Mouse (Mus musculus) cerebellum, adult 8-10 months (tissue): ENCODE data around the gene F3.
A peak's percentile ranks its signal among the peaks of the same experiment; 100 is the strongest.

ENCODE experiments used
- DNase-seq: peaks from one replicate; pipeline ENCODE4 v3.0.0; 2022

Gene F3

DNA sequence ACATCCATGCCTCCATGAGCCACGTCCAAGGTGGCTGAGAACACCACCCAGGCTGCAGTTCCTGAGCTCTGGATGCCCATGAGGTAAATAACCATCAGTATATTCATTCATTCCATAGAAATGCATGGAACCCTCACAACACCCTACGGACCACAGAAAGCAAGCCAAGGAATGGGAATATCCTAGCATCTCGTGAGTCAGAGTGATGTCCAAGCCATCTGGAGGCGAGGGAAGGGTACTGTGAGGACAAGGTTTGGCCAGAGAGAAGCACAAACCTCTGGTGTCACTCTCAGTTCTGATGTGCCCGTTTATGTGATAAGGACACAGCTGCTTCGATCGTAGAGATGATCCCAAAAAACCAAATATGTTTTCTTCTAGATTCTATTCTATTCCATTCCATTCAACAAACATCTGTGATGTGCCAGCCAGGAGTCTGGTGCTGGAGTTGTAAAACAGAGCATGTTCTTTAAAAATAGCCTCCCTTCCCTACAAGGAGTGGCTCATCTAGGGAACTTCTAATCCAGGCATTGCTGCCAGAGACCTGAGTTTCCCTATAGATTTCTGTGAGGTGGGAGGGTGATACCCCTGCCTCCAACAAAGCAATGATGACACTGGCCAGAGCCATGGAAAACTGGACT, 12.3 kb upstream of the F3 start:
- DNase-seq, result no peak

GRCm38 (mm10) chr3:121712222-121712621, 11.1 kb upstream of the F3 start:
- DNase-seq, result no peak

DNA sequence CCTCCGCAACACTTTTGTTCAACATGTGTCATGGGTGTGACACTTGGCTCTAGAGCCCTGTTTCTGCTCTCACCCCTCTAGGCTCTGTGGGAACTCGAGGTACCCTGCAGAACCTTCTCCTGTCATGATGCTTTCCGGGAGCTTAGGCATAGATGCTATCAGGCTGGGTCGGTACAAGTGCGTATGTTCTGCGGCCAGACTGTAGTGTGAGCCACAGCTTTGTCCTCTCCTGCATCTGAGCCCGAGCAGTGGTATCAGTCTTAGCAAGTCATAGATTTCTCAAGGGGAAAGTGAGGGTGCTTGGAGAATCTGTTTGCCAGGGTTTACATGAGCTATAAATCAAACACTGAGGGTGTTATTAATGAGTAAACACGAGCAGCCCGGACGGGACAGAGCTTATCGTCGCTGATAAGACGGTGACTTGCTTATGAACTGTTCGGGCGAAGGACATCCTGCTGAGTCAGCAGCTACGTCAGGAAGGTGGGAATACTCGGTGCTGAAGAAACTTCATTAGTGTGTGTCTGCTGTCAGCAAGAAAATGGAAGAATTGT, 10.1 kb upstream of the F3 start:
- no peak for DNase-seq

- DNase-seq, result no peak
These were observed 9.5 kb upstream of the F3 start for GRCm38 (mm10) chr3:121713816-121714215.

DNA sequence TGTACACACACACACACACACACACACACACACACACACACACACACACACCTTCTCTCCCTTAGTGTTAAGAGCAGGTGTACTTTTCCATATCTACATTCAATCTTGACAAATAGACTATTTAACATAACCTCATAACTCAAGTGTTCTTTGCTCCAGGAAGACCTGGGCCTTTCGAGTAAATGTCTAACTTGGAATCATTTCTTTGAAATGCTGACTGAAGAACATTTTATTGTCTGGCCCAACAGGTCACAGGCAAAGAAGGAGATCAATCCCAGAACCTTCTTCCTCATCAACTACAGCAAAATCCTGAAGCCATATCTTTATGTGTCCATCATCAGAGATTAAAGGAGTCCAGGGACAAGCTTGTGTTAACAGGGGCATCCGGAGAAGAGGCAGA, 8.9 kb upstream of the F3 start:
- DNase-seq, result no peak

- no peak for DNase-seq
These were observed 8.0 kb upstream of the F3 start for GRCm38 (mm10) chr3:121715336-121715735.

GRCm38 (mm10) chr3:121715741-121716459, 7.4 kb upstream of the F3 start:
- DNase-seq, result no peak

DNA sequence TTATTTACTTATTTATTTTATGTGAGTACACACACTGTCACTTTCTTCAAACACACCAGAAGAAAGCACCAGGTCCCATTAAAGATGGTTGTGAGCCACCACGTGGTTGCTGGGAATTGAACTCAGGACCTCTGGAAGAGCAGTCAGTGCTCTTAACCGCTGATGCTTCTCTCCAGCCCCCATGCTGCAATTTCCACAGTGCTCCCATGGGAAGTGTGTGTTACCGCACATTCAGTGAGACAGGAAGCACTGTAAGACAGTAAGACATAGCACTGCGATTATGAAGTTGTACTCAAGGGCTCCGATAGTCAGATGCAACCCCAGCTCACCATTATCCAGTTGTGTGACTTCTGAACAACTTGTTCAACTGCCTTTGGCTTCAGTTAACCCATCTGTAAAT, 6.9 kb upstream of the F3 start:
- no peak for DNase-seq

- DNase-seq, result no peak
These were observed 4.7 kb upstream of the F3 start for GRCm38 (mm10) chr3:121718679-121719078.

- no peak for DNase-seq
These were observed 3.6 kb upstream of the F3 start for GRCm38 (mm10) chr3:121719701-121720100.

DNA sequence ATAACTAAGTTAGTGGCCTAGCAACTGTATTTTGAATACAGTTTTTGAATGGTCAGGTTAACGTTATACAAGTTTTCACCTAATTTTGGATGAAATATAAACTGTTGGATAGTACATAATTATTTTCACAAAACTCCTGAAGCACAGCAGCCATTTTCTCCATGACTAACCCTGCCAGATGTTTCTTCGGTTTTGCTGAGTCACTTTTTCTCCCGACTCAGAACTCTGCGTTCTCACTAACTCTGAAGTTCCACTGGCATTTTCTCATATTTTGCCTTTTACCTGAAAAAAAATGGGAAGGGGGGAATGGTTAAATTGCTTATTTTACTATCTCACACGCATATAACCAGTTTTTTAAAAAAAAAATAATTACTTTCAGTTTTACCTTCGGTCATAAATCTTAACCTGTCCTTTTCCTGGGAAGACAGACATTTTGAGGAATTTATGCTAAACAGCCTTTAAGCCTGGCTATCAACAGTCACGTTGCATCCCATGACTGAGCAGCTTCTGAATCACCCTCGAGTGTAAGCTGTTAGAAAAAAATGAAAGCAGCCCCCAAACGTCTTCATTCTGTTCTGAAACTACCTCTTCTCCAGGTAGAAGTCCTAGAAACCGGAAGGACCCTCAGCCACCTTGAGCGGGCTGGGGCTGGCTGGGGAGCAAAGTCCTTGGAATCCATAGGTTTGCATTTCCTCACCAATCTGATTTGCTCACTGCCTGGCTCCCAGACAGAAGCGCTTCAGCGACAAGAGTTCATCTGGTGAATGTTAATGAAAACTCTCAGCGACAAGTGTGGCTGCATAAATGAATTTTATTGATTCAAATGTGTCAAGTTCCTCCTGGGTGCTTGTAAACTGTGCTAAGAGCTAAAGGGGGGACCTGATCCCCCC, 2.3 kb upstream of the F3 start:
- DNase-seq, result no peak

DNA sequence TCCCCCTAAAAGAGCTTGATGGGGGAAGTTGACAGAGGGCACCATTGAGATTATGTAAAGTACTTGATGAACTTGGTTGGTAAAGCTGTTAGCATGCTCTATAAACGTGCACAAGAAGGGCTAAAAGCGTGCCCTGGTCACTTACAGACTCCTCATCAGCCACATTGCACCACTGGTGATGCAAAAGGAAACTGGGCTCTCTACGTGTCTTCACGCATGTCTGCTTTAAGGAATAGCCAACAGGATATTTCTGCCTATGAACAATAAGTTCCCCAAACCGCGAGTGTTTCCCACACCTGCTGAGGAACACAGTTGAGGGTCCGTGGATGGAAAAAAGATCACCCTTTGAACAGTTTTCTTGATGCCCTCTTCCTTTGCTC, 1.7 kb upstream of the F3 start:
- DNase-seq, result no peak

DNA sequence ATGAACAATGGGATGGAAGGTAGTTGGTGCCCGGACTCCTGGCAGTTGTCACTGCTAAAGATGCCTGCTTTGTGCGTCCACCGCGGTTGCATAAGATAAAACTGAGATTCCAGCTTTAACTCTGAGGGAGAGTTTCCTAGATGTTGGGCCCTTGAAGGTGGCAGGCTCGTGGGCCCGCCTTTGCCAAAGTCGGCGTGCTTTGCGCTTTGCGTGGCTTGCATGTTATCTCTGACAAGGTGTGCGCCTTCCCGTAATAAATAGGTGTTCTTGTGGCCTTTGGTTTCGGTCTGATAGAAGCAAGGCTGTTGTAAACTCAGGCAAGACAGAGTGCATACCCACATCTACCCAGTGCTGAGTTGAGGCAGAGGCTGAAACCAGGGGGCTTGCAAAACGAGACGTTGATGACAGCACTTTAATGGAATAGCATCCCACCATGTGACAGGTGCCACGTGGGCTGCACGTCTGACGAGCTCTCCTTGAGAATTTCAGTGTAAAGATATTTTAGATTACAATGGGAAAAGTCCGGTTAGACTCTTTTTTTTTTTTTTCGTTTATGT, 709 bp downstream of the F3 start:
- no peak for DNase-seq

DNA sequence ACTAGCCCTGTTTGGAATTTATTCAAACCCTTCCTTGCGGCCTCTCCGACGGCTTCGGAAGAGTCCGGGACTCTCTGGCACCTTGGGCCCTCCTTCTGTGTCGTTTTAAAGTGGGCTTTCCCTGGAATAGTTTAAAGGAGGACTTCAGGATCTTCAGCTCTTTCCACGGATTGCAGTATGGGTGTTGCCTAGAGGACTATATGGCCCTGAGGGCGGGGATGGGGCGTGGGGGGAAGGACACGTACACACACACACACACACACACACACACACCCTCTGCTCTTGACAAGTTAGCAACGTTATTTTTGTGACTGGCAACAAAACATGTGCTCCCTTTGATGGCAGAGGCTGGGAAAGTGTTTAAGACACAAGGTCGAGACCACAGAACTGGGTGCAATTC, 1.2 kb downstream of the F3 start:
- DNase-seq, result no peak

GRCm38 (mm10) chr3:121725651-121726050, 2.3 kb downstream of the F3 start:
- no peak for DNase-seq

- DNase-seq, result no peak
These were observed 6.3 kb downstream of the F3 start for GRCm38 (mm10) chr3:121729678-121730077.

- DNase-seq, result no peak
These were observed 12.2 kb downstream of the F3 start for GRCm38 (mm10) chr3:121735542-121735941.

DNA sequence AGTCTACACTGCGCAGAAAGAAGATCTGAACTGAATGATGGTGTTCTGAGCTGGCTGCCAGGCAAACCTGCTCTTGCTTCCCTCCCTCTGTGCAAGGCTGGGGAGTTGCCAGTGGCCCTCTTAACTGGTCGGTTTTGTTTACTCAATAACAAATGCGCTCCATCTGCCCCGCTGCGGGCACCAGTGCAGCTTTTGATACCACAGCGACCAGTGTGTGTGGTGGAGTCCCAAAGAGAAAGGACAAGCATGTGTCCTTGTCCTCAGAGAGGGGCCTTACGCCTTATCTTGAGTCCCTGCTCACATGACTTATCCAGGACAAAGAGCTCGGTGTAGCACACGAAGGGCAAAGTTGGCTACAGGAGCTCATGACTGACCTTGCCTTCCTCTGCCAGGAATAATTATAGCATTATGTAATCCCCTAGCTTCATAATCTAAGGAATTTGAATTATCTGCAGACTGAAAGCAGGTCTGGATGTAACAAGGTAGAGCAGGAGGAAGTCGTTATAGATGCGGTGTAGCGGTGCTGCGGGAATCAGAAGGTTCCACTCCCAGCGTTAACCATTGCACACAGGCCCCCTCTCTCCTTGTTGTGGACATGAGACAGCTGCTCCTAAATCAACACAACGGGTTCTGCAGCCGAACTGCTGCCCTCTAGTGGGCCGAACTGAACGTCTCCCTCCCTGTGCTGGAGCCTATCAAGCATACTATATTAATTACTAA, 12.8 kb downstream of the F3 start:
- DNase-seq, result peak; percentile 87

GRCm38 (mm10) chr3:121737453-121737852, 14.1 kb downstream of the F3 start:
- DNase-seq, result no peak

GRCm38 (mm10) chr3:121737901-121738300, 14.6 kb downstream of the F3 start:
- DNase-seq, result no peak

- no peak for DNase-seq
These were observed 15.5 kb downstream of the F3 start for GRCm38 (mm10) chr3:121738742-121739342.
